Mouse (Mus musculus) cortical plate, adult 2 months (tissue): Measurements from ENCODE around the gene Cd2bp2.

ENCODE experiments used
- CTCF ChIP-seq: fragments of 200-500 bp; IDR thresholded peaks from 2 replicates; pipeline ENCODE4 v1.5.1; 2011; ENCODE audit warnings: mild to moderate bottlenecking, control low read depth, low read length; ENCODE audit not compliant: insufficient read depth; ENCODE audit errors: extremely low read depth
- POLR2A ChIP-seq: fragments of 200-500 bp; IDR thresholded peaks from 2 replicates; pipeline ENCODE4 v1.6.1; 2011; ENCODE audit warnings: mild to moderate bottlenecking, low read length, control low read depth; ENCODE audit not compliant: insufficient read depth; ENCODE audit errors: extremely low read depth

DNA sequence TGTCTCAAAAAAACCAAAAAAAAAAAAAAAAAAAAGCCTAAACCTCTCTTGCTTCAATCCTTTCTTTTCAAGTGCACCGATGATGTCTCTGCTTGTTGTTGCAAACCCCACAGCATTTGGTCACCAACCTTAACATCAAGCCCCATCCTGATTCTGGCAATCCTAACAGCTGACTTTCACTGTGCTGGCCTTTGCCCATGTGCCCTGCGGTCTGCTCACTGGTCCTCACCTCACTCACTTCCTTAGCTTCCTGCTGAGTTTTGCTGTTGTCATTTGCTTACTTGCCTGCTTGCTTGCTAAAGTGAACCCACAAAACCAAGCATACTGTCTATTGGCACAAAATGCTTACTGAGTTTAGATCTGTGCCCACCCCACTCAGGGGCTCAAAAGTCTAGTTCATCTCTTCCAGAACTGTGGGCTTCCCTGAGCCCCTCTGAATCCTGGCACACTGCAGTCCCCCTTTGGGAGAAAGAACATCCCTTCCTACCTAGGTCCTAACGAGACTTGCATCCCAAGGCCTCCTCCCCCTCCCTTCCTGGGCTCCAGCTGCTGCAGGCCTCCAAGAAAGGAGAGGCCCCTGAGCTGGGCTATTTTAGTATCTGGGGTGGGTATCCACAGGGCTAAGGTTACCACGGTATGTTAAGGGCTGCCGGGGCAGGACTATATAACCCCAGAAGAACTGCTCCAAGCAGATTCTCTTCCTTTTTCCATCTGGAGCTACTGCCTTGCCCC, 15.3 kb upstream of the Cd2bp2 start:
- TF ChIP-seq POLR2A (no peak), CTCF (no peak)
